Mouse (Mus musculus) ES-Bruce4 (cell line): Measurements from ENCODE around the gene Rnf224. TPM values are rescaled to one million over a fixed set of nuclear protein-coding genes. Genes with fewer than 3 reads are reported as not detected.
"Not testable (repeated sequence)": the region's sequence is repeated elsewhere in the genome, so short reads cannot be mapped to it uniquely, and the experiment has no call there.

Experiments used
- H3K27ac ChIP-seq: 2 replicates; pipeline ENCODE4 v1.5.1; 2012; ENCODE audit warnings: low read length, inconsistent platforms; ENCODE audit not compliant: insufficient read depth
- H3K27me3 ChIP-seq: 2 replicates; pipeline ENCODE4 v1.6.1; 2012; ENCODE audit warnings: mild to moderate bottlenecking, low read length, inconsistent platforms; ENCODE audit not compliant: control insufficient read depth, poor library complexity, insufficient read depth, severe bottlenecking
- H3K36me3 ChIP-seq: 2 replicates; pipeline ENCODE4 v1.6.1; 2012; ENCODE audit warnings: inconsistent platforms, mild to moderate bottlenecking, low read length, moderate library complexity; ENCODE audit not compliant: control insufficient read depth, poor library complexity, insufficient read depth, severe bottlenecking
- H3K4me1 ChIP-seq: one replicate; pipeline ENCODE4 v1.8.1; 2011; ENCODE audit warnings: low read length; ENCODE audit not compliant: control insufficient read depth, insufficient read depth
- H3K4me3 ChIP-seq: 2 replicates; pipeline ENCODE4 v1.5.1; 2011; ENCODE audit warnings: low read depth, mild to moderate bottlenecking, low read length
- H3K9ac ChIP-seq: 2 replicates; pipeline ENCODE4 v1.6.1; 2012; ENCODE audit warnings: low read depth, mild to moderate bottlenecking, inconsistent platforms; ENCODE audit not compliant: poor library complexity, severe bottlenecking
- H3K9me3 ChIP-seq: replicated peaks from 2 replicates; pipeline ENCODE4 v1.6.1; 2012; ENCODE audit warnings: mild to moderate bottlenecking, low read length, inconsistent platforms; ENCODE audit not compliant: control insufficient read depth, poor library complexity, insufficient read depth, severe bottlenecking
- CTCF ChIP-seq: IDR thresholded peaks from one replicate; pipeline ENCODE4 v1.8.1; 2011; ENCODE audit warnings: low read depth, low read length
- EP300 ChIP-seq: IDR thresholded peaks from 2 replicates; pipeline ENCODE4 v1.6.1; 2011; ENCODE audit warnings: low read depth, low read length; ENCODE audit not compliant: insufficient read depth
- POLR2A ChIP-seq: IDR thresholded peaks from one replicate; pipeline ENCODE4 v1.8.1; 2011; ENCODE audit warnings: low read length; ENCODE audit not compliant: insufficient read depth
- polyA plus RNA-seq: library from polyadenylated mRNA; stranded (reverse); fragments of >200 nt; gene quantifications from 2 replicates; pipeline ENCODE4 v1.2.4, GENCODE M21; 2011; ENCODE audit warnings: low read depth; ENCODE audit not compliant: missing spikeins, insufficient read depth, insufficient read length

The Rnf224 gene
- polyA plus RNA-seq, 1 experiment, result not detected

DNA sequence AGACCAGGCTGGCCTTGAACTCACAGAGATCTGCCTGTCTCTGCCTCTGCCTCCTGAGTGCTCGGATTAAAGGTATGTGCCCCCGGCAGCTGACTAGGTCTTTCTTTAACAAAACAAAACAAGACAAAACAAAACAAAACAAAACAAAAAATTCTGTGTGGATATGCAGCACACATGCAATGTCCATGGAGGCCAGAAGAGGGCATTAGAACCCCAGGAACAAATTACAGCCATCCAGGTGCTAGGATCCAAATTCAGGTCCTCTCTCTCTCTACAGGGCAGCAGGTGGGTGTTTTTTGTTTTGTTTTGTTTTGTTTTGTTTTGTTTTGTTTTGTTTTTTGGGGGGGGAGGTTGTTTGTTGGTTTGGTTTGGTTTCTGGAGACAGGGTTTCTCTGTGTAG is 22.3 kb upstream of the Rnf224 start:
- H3K4me1 ChIP-seq, result peaks cover under 1% of the 10 kb centered on the region
- no peaks in the 10 kb centered on the region for H3K27me3 ChIP-seq
- H3K9me3 ChIP-seq, result no peaks in the 10 kb centered on the region
- no peak overlapping the region for H3K27ac ChIP-seq
- H3K4me3 ChIP-seq, result no peak overlapping the region
- TF ChIP-seq POLR2A (no peak), CTCF (peak; percentile 23)
- H3K9ac ChIP-seq, result no peak overlapping the region
- no peaks in the 10 kb centered on the region for H3K36me3 ChIP-seq

DNA sequence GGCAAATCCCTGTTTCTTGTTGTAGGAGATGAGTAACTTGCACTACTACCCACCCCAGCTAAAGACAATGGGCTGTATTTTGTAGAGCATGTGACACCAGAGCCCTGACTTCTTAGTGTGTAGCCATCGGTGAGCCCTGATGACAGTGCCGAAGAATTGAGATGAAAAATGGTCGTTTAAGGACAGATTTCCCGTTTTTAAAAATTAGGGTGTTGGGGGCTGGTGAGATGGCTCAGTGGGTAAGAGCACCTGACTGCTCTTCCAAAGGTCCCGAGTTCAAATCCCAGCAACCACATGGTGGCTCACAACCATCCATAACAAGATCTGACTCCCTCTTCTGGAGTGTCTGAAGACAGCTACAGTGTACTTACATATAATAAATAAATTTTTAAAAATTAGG is 20.7 kb upstream of the Rnf224 start:
- H3K9me3 ChIP-seq, H3K4me3 ChIP-seq, H3K27ac ChIP-seq, H3K9ac ChIP-seq, H3K36me3 ChIP-seq, H3K27me3 ChIP-seq, H3K4me1 ChIP-seq: not testable (repeated sequence)

DNA sequence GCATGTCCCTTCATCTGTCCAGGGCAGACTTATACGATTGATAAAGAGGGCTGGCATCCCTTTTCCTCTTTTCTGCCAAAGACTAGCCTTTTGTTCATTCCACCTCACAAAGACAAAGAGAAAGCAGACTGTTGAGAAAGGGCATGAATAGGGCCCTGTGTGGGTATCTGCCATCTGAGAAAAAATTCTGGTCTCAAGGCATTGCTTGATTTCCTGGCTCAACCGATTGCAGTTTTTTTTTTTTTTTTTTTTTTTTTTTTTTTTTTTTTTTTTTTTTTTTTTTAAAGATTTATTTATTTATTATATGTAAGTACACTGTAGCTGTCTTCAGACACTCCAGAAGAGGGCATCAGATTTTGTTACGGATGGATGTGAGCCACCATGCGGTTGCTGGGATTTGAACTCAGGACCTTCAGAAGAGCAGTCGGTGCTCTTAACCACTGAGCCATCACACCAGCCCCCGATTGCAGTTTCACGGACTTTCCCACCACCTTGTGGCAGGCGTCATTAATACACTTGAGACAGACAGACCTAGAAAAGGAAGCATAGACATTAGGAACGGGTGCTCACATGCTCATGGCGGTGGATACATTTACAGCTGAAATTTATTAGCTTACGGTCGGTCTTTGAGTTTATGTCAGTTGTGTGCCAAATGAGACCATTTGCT is 20.0 kb upstream of the Rnf224 start:
- H3K9me3 ChIP-seq, H3K4me1 ChIP-seq, H3K36me3 ChIP-seq, H3K27me3 ChIP-seq, H3K27ac ChIP-seq: not testable (repeated sequence)
- TF ChIP-seq CTCF, result peak; percentile 34
- Histone ChIP-seq H3K4me3 (peak overlapping the region; percentile 28), H3K9ac (peak overlapping the region; percentile 68)

- Histone ChIP-seq H3K4me1 (no peaks in the 10 kb centered on the region), H3K9me3 (no peaks in the 10 kb centered on the region), H3K4me3 (peak within 1 kb of the TSS; percentile 82), H3K27me3 (no peaks in the 10 kb centered on the region), H3K36me3 (peaks cover 8% of the 10 kb centered on the region), H3K27ac (0 out of 2 replicates have a peak within 1 kb of the TSS, but pooled peaks have one; percentile 2), H3K9ac (peak within 1 kb of the TSS; percentile 68)
- TF ChIP-seq POLR2A, result peak; percentile 66
- no peak for TF ChIP-seq CTCF
- peak; percentile 78 for TF ChIP-seq EP300
Measured at GRCm38 (mm10) chr2:25255284-25255779, 18.7 kb upstream of the Rnf224 start, which contains the start of gene Tmem203. Gene Tmem203 (plus strand): TSS chr2:25255439.

GRCm38 (mm10) chr2:25252331-25252730 is 15.7 kb upstream of the Rnf224 start:
- Histone ChIP-seq H3K36me3 (peaks cover 19% of the 10 kb centered on the region), H3K4me3 (no peak overlapping the region), H3K9ac (no peak overlapping the region), H3K27me3 (no peaks in the 10 kb centered on the region), H3K9me3 (no peaks in the 10 kb centered on the region), H3K4me1 (no peaks in the 10 kb centered on the region), H3K27ac (no peak overlapping the region)
- TF ChIP-seq EP300, result no peak
- peak; percentile 52 for TF ChIP-seq CTCF

DNA sequence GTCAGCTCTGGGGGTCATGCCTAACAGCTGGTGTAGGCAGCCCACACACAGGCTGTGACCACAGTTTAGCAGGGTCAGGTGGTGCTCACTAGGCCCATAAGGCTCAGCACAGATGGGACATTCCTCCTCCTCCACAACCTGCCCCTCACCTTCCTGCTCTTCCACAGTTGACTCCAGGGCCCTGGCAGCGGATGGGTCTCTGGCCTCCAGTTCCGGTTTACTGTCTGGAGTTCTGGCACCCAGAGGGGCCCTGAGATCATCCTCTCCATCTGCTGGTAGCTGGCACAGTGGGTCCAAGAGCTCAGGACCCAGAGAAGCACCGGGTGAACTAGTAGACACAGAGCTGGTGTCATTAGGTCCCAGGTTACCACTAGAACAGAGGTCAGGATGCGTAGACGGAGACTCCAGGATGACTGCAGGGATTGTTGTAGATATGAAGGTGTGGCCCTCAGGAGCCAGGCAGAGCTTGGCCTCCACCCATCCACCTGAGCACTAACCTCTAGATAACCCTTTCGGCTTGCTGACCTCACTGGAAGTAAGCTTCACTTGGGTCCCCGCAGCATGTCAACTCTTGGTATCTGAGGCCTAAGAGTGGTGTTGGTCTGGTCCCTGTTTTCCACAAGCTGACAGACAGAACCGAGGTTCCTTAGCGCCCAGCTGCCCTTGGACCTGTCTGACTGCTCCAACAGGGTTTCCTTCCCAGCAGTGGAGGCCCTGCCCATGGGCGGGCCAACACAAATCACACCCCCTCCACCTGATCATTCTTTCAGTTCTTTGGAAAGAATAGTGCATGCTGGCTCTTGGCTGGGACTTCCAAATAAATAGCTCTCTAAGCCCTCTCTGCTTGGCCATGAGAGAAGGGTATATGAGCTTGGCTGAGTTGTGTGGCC is 9.8 kb upstream of the Rnf224 start, which contains the start of gene AL732309.1:
Gene AL732309.1 (minus strand): TSS at position 681 of the 890 bp plus-strand sequence.
- H3K27me3 ChIP-seq, result no peaks in the 10 kb centered on the region
- TF ChIP-seq POLR2A, result no peak
- no peak for TF ChIP-seq CTCF
- no peak for TF ChIP-seq EP300
- no peak within 1 kb of the TSS for H3K9ac ChIP-seq
- no peaks in the 10 kb centered on the region for H3K4me1 ChIP-seq
- no peaks in the 10 kb centered on the region for H3K9me3 ChIP-seq
- no peak within 1 kb of the TSS for H3K27ac ChIP-seq
- peaks cover 12% of the 10 kb centered on the region for H3K36me3 ChIP-seq
- H3K4me3 ChIP-seq, result no peak within 1 kb of the TSS
